17 mouse cellular contexts compared by ENCODE assay signal in genomic region chr2:64887098-64887757, GRCm38 (mm10).
DNase-seq lines count a peak whose midpoint lies in the region; ATAC-seq lines count a peak whose summit lies in the region.
"Had no signal": no experiment of that assay in that cellular context is flagged by ENCODE, and none has a peak within 500 bp of the region (broad histone marks: within the 10 kb centered on the region; RNA-seq: fewer than 3 reads in every experiment).

No protein-coding gene starts in this region.

- no peak overlapping the region for H3K9ac ChIP-seq in embryonic facial prominence, embryonic 14.5 days (ENCODE audit: low read depth, low read length)
- no peak overlapping the region for H3K9ac ChIP-seq in midbrain, embryonic 13.5 days (replicated peaks)
- H3K9ac ChIP-seq: heart, embryonic 15.5 days; liver, embryonic 15.5 days had no signal

- H3K36me3 ChIP-seq in heart, embryonic 10.5 days = no peaks in the 10 kb centered on the region
- H3K36me3 ChIP-seq in embryonic facial prominence, embryonic 14.5 days (ENCODE audit: control insufficient read depth, insufficient read depth, low read length) = no peaks in the 10 kb centered on the region
- H3K36me3 ChIP-seq in midbrain, embryonic 13.5 days = no peaks in the 10 kb centered on the region
- H3K36me3 ChIP-seq: heart, embryonic 15.5 days; liver, embryonic 15.5 days had no signal

- ATAC-seq in embryonic facial prominence, embryonic 14.5 days (ENCODE audit: low read depth) = no peak
- peak; percentile 77 for ATAC-seq in midbrain, embryonic 13.5 days
- ATAC-seq: activated CD4-positive, CD25-positive, alpha-beta regulatory T cell, adult 4 months; intestine, embryonic 16.5 days had no signal

- H3K27me3 ChIP-seq in heart, embryonic 10.5 days (ENCODE audit: insufficient read depth, poor library complexity, severe bottlenecking) = no peaks in the 10 kb centered on the region
- H3K27me3 ChIP-seq in embryonic facial prominence, embryonic 14.5 days (replicated peaks; ENCODE audit: control insufficient read depth, insufficient read depth, low read length) = no peaks in the 10 kb centered on the region
- no peaks in the 10 kb centered on the region for H3K27me3 ChIP-seq in midbrain, embryonic 13.5 days
- H3K27me3 ChIP-seq: heart, embryonic 15.5 days; liver, embryonic 15.5 days had no signal

- H3K4me2 ChIP-seq in embryonic facial prominence, embryonic 14.5 days (ENCODE audit: low read depth, low read length) = no peak overlapping the region
- 0 out of 2 replicates have a peak overlapping the region, but pooled peaks have one; percentile 17 for H3K4me2 ChIP-seq in midbrain, embryonic 13.5 days (replicated peaks)
- H3K4me2 ChIP-seq: heart, embryonic 15.5 days; liver, embryonic 15.5 days had no signal

- peaks cover 5% of the 10 kb centered on the region; the same call in 1 of the 2 replicates for H3K4me1 ChIP-seq in heart, embryonic 10.5 days
- H3K4me1 ChIP-seq in embryonic facial prominence, embryonic 14.5 days (ENCODE audit: control insufficient read depth, insufficient read depth, low read length) = no peaks in the 10 kb centered on the region
- peaks cover 24% of the 10 kb centered on the region for H3K4me1 ChIP-seq in midbrain, embryonic 13.5 days (replicated peaks)
- H3K4me1 ChIP-seq: liver, embryonic 15.5 days had no signal

- no peaks in the 10 kb centered on the region for H3K9me3 ChIP-seq in heart, embryonic 10.5 days
- H3K9me3 ChIP-seq in embryonic facial prominence, embryonic 14.5 days (ENCODE audit: control insufficient read depth, low read length) = no peaks in the 10 kb centered on the region
- no peaks in the 10 kb centered on the region for H3K9me3 ChIP-seq in midbrain, embryonic 13.5 days
- H3K9me3 ChIP-seq: heart, embryonic 15.5 days; liver, embryonic 15.5 days had no signal

- no peak overlapping the region for H3K27ac ChIP-seq in heart, embryonic 10.5 days
- H3K27ac ChIP-seq in embryonic facial prominence, embryonic 14.5 days (replicated peaks; ENCODE audit: low read depth, low read length) = no peak overlapping the region
- H3K27ac ChIP-seq in midbrain, embryonic 13.5 days = no peak overlapping the region
- H3K27ac ChIP-seq: heart, embryonic 15.5 days; liver, embryonic 15.5 days had no signal

- peak; percentile 44 for DNase-seq in heart, adult 11 months
- DNase-seq in heart, embryonic 10.5 days (ENCODE audit: low spot score) = no peak
- DNase-seq in brain, adult 2 months (ENCODE audit: low read depth, low spot score) = peak; percentile 45
- DNase-seq in embryonic facial prominence, embryonic 14.5 days (ENCODE audit: low spot score) = peak; percentile 51
- DNase-seq in yolk sac, embryonic 10.5 days (ENCODE audit: low spot score) = no peak
- no peak for DNase-seq in spleen, adult 12 weeks (ENCODE audit: low spot score)
- no peak for DNase-seq in lung, postnatal 25 days (ENCODE audit: low spot score)
- DNase-seq: B cell, adult 2 months; cerebellum, adult 9-10 months; left cerebral cortex, postnatal 4 days; right cerebral cortex, postnatal 14 days; thymus, postnatal 14 days had no signal

- 32% methylated on average over 6 of the region's 6 CpGs for WGBS in heart, embryonic 10.5 days
- 23% methylated on average over 6 of the region's 6 CpGs for WGBS in embryonic facial prominence, embryonic 14.5 days
- WGBS in midbrain, embryonic 13.5 days = 13% methylated on average over 6 of the region's 6 CpGs

- H3K4me3 ChIP-seq in heart, embryonic 10.5 days = no peak overlapping the region
- no peak overlapping the region for H3K4me3 ChIP-seq in embryonic facial prominence, embryonic 14.5 days (ENCODE audit: low read depth, low read length)
- no peak overlapping the region for H3K4me3 ChIP-seq in midbrain, embryonic 13.5 days (replicated peaks)
- H3K4me3 ChIP-seq: heart, embryonic 15.5 days; liver, embryonic 15.5 days had no signal

Comparison
In these comparisons a context has a peak if more than half of its experiments do, and no peak if none do; other contexts are left out.
1. DNase-seq: peak in heart, adult 11 months (single experiment), brain, adult 2 months (single experiment) and embryonic facial prominence, embryonic 14.5 days (single experiment); none in heart, embryonic 10.5 days (single experiment), yolk sac, embryonic 10.5 days (single experiment), spleen, adult 12 weeks (single experiment) and lung, postnatal 25 days (single experiment).